14 mouse cellular contexts compared by ENCODE assay signal in genomic region chr11:87025351-87025750, GRCm38 (mm10). TPM values are rescaled to one million over a fixed set of nuclear protein-coding genes. Genes with fewer than 3 reads are reported as not detected.
DNase-seq lines count a peak whose midpoint lies in the region; ATAC-seq and TF ChIP-seq lines count a peak whose summit lies in the region.
"Had no signal": no experiment of that assay in that cellular context is flagged by ENCODE, and none has a peak within 500 bp of the region (broad histone marks: within the 10 kb centered on the region; RNA-seq: fewer than 3 reads in every experiment).

No protein-coding gene starts in this region.

- 62% methylated on average over 3 of the region's 3 CpGs for WGBS in liver, adult 2 months

- no peaks in the 10 kb centered on the region for H3K27me3 ChIP-seq in liver, adult 2 months (ENCODE audit: control insufficient read depth, insufficient read depth, low read length)
- H3K27me3 ChIP-seq in C2C12 (ENCODE audit: control insufficient read depth, insufficient read depth, insufficient read length) = no peaks in the 10 kb centered on the region
- H3K27me3 ChIP-seq: hindbrain, embryonic 13.5 days; limb, embryonic 15.5 days had no signal

- peaks cover 6% of the 10 kb centered on the region for H3K4me1 ChIP-seq in liver, adult 2 months (ENCODE audit: control insufficient read depth, insufficient read depth, low read length)
- H3K4me1 ChIP-seq: hindbrain, embryonic 13.5 days had no signal

- no peak for TF ChIP-seq CTCF in liver, adult 2 months (IDR thresholded peaks at IDR 0.05; ENCODE audit: low read depth, low read length)
- TF ChIP-seq CTCF in C2C12 (IDR thresholded peaks at IDR 0.05; ENCODE audit: control insufficient read depth, insufficient read depth, insufficient read length) = no peak

- H3ac ChIP-seq in C2C12 (ENCODE audit: control insufficient read depth, insufficient read length, low read depth) = no peak overlapping the region

- no peaks in the 10 kb centered on the region for H3K36me3 ChIP-seq in liver, adult 2 months (ENCODE audit: control insufficient read depth, insufficient read depth, low read length)
- H3K36me3 ChIP-seq in C2C12 (ENCODE audit: control insufficient read depth, insufficient read depth) = no peaks in the 10 kb centered on the region
- H3K36me3 ChIP-seq: hindbrain, embryonic 13.5 days; limb, embryonic 15.5 days had no signal

- no peaks in the 10 kb centered on the region for H3K79me2 ChIP-seq in liver, adult 2 months (ENCODE audit: control insufficient read depth, insufficient read depth, low read length)
- no peaks in the 10 kb centered on the region for H3K79me2 ChIP-seq in C2C12 (ENCODE audit: control insufficient read depth, insufficient read depth)

- no peak for ATAC-seq in erythroblast, adult 5-6 weeks (replicated peaks; ENCODE audit: low FRiP score, poor library complexity, severe bottlenecking)
- ATAC-seq: intestine, embryonic 16.5 days had no signal

- no peaks in the 10 kb centered on the region for H3K79me3 ChIP-seq in C2C12 (ENCODE audit: low read depth)

- peak overlapping the region; percentile 63 for H3K27ac ChIP-seq in liver, adult 2 months (replicated peaks; ENCODE audit: insufficient read depth, low read depth, low read length)
- H3K27ac ChIP-seq: hindbrain, embryonic 13.5 days; limb, embryonic 15.5 days had no signal

- TF ChIP-seq POLR2A in liver, adult 2 months (IDR thresholded peaks at IDR 0.05; ENCODE audit: extremely low read depth, insufficient read depth, low read length) = no peak

- DNase-seq in gastrocnemius, postnatal 25 days = peak; percentile 48
- no peak for DNase-seq in gastrocnemius, postnatal 4 days (ENCODE audit: low spot score in 2 of 2)
- peak; percentile 45 for DNase-seq in liver, adult 2 months (ENCODE audit: extremely low read depth, low read depth, low spot score)
- DNase-seq in liver = no peak
- DNase-seq in lung, postnatal 25 days (ENCODE audit: low spot score) = peak; percentile 63
- no peak for DNase-seq in yolk sac, embryonic 10.5 days (ENCODE audit: low spot score)
- DNase-seq: adrenal gland, postnatal 36 days; cerebellum, adult 11 months; retina, postnatal 1 day had no signal

- H3K4me3 ChIP-seq in liver, adult 2 months (ENCODE audit: insufficient read depth, low read depth, low read length) = no peak overlapping the region
- no peak overlapping the region for H3K4me3 ChIP-seq in C2C12 (ENCODE audit: insufficient read depth, poor library complexity, severe bottlenecking)
- H3K4me3 ChIP-seq: hindbrain, embryonic 13.5 days; limb, embryonic 15.5 days had no signal

- no peak overlapping the region for H3K9ac ChIP-seq in liver, adult 2 months (ENCODE audit: low read depth, low read length)
- H3K9ac ChIP-seq: hindbrain, embryonic 13.5 days; limb, embryonic 15.5 days had no signal

TF ChIP-seq in C2C12, 6 proteins besides CTCF, POLR2A, EP300 and RAD21:
- TF ChIP-seq USF1 (IDR thresholded peaks at IDR 0.05; ENCODE audit: low read depth) = peak; percentile 76
- TF ChIP-seq MYOG (IDR thresholded peaks at IDR 0.05; ENCODE audit: control insufficient read depth, extremely low read depth, insufficient read length) = no peak
- TF ChIP-seq MAX (IDR thresholded peaks at IDR 0.05) = no peak
- no peak for TF ChIP-seq FOSL1 (IDR thresholded peaks at IDR 0.05; ENCODE audit: insufficient read depth, low read length, poor library complexity, severe bottlenecking)
- peak; percentile 34 for TF ChIP-seq CEBPB (IDR thresholded peaks at IDR 0.05; ENCODE audit: low read depth)
- TF ChIP-seq MYOD1 (IDR thresholded peaks at IDR 0.05; ENCODE audit: control insufficient read depth, insufficient read length, low read depth) = no peak

RNA-seq across cellular contexts. Expression of gene Ypel2, which starts 31.8 kb away (rescaled TPM):
- 1 to 10 TPM; 3.7 to 8.0 TPM for total RNA-seq in gastrocnemius, postnatal 25 days (2021)
- total RNA-seq in gastrocnemius, postnatal 4 days (2021) = 10 to 100 TPM; 12.5 to 13.0 TPM
- total RNA-seq in liver, adult 2 months (2014; rRNA removed) = 6.2 and 9.7 TPM in 2 replicates
- 5.1 and 6.6 TPM in 2 replicates for polyA plus RNA-seq in liver, adult 2 months (2012; rRNA removed)
- polyA plus RNA-seq in C2C12 (2012; fragmentation: generic; extraction: Trizol) = 0.14 TPM
- total RNA-seq in erythroblast, adult 5-6 weeks (2015; ENCODE audit: low replicate concordance) = 0.19 and 1.5 TPM in 2 replicates
- total RNA-seq in erythroblast, adult 5-6 weeks (2017; ENCODE audit: low replicate concordance) = 0.56 and 0.68 TPM in 2 replicates

RNA-seq across cellular contexts. Expression of gene Gdpd1, which starts 48.5 kb away (rescaled TPM):
- total RNA-seq in gastrocnemius, postnatal 25 days (2021) = 1 to 10 TPM; 3.5 to 4.2 TPM
- 1 to 10 TPM; 3.3 to 3.8 TPM for total RNA-seq in gastrocnemius, postnatal 4 days (2021)
- total RNA-seq in liver, adult 2 months (2014; rRNA removed) = 0.92 and 1.1 TPM in 2 replicates
- 0.17 and 0.48 TPM in 2 replicates for polyA plus RNA-seq in liver, adult 2 months (2012; rRNA removed)
- 7.7 TPM for polyA plus RNA-seq in C2C12 (2012; fragmentation: generic; extraction: Trizol)
- total RNA-seq in erythroblast, adult 5-6 weeks (2015; ENCODE audit: low replicate concordance) = 1.2 TPM in 1 of 2 replicates, not detected in the other
- total RNA-seq in erythroblast, adult 5-6 weeks (2017; ENCODE audit: low replicate concordance) = 1.3 TPM in 1 of 2 replicates, not detected in the other

Comparison
In these comparisons a context has a peak if more than half of its experiments do, and no peak if none do; other contexts are left out.
1. DNase-seq: peak in gastrocnemius, postnatal 25 days (single experiment), liver, adult 2 months (single experiment) and lung, postnatal 25 days (single experiment); none in gastrocnemius, postnatal 4 days (0 of 2), liver (single experiment) and yolk sac, embryonic 10.5 days (single experiment).